12 mouse cellular contexts compared by ENCODE assay signal in genomic region chr4:119970166-119970565, GRCm38 (mm10).
DNase-seq lines count a peak whose midpoint lies in the region; ATAC-seq and TF ChIP-seq lines count a peak whose summit lies in the region.
"Had no signal": no experiment of that assay in that cellular context is flagged by ENCODE, and none has a peak within 500 bp of the region (broad histone marks: within the 10 kb centered on the region; RNA-seq: fewer than 3 reads in every experiment).

No protein-coding gene starts in this region.

- DNase-seq in Muller cell, postnatal 12 days (ENCODE audit: inconsistent ontology term): peak; percentile 52
- peak; percentile 64 for DNase-seq in forebrain, embryonic 14.5 days (ENCODE audit: low spot score)
- peak; percentile 58 for DNase-seq in midbrain, embryonic 14.5 days
- no peak for DNase-seq in heart, adult 18-20 months
- no peak for DNase-seq in stomach, postnatal 0 days (ENCODE audit: low spot score)
- DNase-seq: gastrocnemius, postnatal 10 days; thymus, adult 2 months had no signal

- ATAC-seq in forebrain, embryonic 14.5 days: peak; percentile 63
- peak; percentile 29 for ATAC-seq in hindbrain, embryonic 16.5 days
- ATAC-seq in midbrain, embryonic 14.5 days (ENCODE audit: low FRiP score, low TSS enrichment): 0 out of 2 replicates have a peak, but pooled peaks have one; percentile 14
- ATAC-seq in megakaryocyte progenitor cell, adult 5-6 weeks (replicated peaks; ENCODE audit: poor library complexity): no peak
- no peak for ATAC-seq in intestine, postnatal 0 days
- ATAC-seq in stomach, postnatal 0 days (ENCODE audit: low FRiP score, low TSS enrichment): no peak
- ATAC-seq: CD4-positive, CD25-positive, alpha-beta regulatory T cell, adult 4 months had no signal

- TF ChIP-seq EP300 in stomach, postnatal 0 days (optimal IDR thresholded peaks at IDR 0.05): no peak

- no peak overlapping the region for H3K4me2 ChIP-seq in forebrain, embryonic 14.5 days (ENCODE audit: low read length)
- no peak overlapping the region for H3K4me2 ChIP-seq in hindbrain, embryonic 16.5 days (ENCODE audit: low read length)
- no peak overlapping the region for H3K4me2 ChIP-seq in midbrain, embryonic 14.5 days (ENCODE audit: low read length)
- no peak overlapping the region for H3K4me2 ChIP-seq in intestine, postnatal 0 days (replicated peaks; ENCODE audit: low read depth)
- H3K4me2 ChIP-seq in stomach, postnatal 0 days (replicated peaks; ENCODE audit: low read depth): no peak overlapping the region
- H3K4me2 ChIP-seq: limb, embryonic 13.5 days had no signal

- H3K36me3 ChIP-seq in forebrain, embryonic 14.5 days (ENCODE audit: control insufficient read depth, insufficient read depth, low read length): no peaks in the 10 kb centered on the region
- H3K36me3 ChIP-seq in hindbrain, embryonic 16.5 days (ENCODE audit: control insufficient read depth, insufficient read depth, low read length): no peaks in the 10 kb centered on the region
- no peaks in the 10 kb centered on the region for H3K36me3 ChIP-seq in midbrain, embryonic 14.5 days (ENCODE audit: control insufficient read depth, insufficient read depth, low read length)
- H3K36me3 ChIP-seq in intestine, postnatal 0 days (ENCODE audit: control insufficient read depth, insufficient read depth): no peaks in the 10 kb centered on the region
- no peaks in the 10 kb centered on the region for H3K36me3 ChIP-seq in stomach, postnatal 0 days (ENCODE audit: control insufficient read depth, insufficient read depth, low read length)
- H3K36me3 ChIP-seq: limb, embryonic 13.5 days had no signal

- no peaks in the 10 kb centered on the region for H3K9me3 ChIP-seq in forebrain, embryonic 14.5 days (replicated peaks; ENCODE audit: control insufficient read depth, low read length)
- no peaks in the 10 kb centered on the region for H3K9me3 ChIP-seq in hindbrain, embryonic 16.5 days (ENCODE audit: control insufficient read depth, low read length)
- H3K9me3 ChIP-seq in midbrain, embryonic 14.5 days (ENCODE audit: control insufficient read depth, low read length): no peaks in the 10 kb centered on the region
- H3K9me3 ChIP-seq in intestine, postnatal 0 days (ENCODE audit: control insufficient read depth): no peaks in the 10 kb centered on the region
- H3K9me3 ChIP-seq in stomach, postnatal 0 days (ENCODE audit: control insufficient read depth, low read length): no peaks in the 10 kb centered on the region
- H3K9me3 ChIP-seq: limb, embryonic 13.5 days had no signal

- H3K4me1 ChIP-seq in forebrain, embryonic 14.5 days (ENCODE audit: control insufficient read depth, insufficient read depth, low read length): peaks cover 21% of the 10 kb centered on the region
- H3K4me1 ChIP-seq in hindbrain, embryonic 16.5 days (ENCODE audit: control insufficient read depth, insufficient read depth, low read depth, low read length): peaks cover 25% of the 10 kb centered on the region
- peaks cover 12% of the 10 kb centered on the region for H3K4me1 ChIP-seq in midbrain, embryonic 14.5 days (ENCODE audit: control insufficient read depth, insufficient read depth, low read length)
- H3K4me1 ChIP-seq in intestine, postnatal 0 days (replicated peaks; ENCODE audit: control insufficient read depth, insufficient read depth, low read length): no peaks in the 10 kb centered on the region
- H3K4me1 ChIP-seq in stomach, postnatal 0 days (replicated peaks; ENCODE audit: control insufficient read depth, insufficient read depth): peaks cover 2% of the 10 kb centered on the region; the same call in 1 of the 2 replicates

- peak overlapping the region; percentile 76 for H3K27ac ChIP-seq in forebrain, embryonic 14.5 days (ENCODE audit: low read depth, low read length)
- H3K27ac ChIP-seq in hindbrain, embryonic 16.5 days (ENCODE audit: low read depth, low read length): no peak overlapping the region; the same call in 1 of the 2 replicates
- H3K27ac ChIP-seq in midbrain, embryonic 14.5 days (replicated peaks; ENCODE audit: low read depth, low read length): peak overlapping the region; percentile 45
- H3K27ac ChIP-seq in intestine, postnatal 0 days (ENCODE audit: low read depth, low read length): no peak overlapping the region
- H3K27ac ChIP-seq in stomach, postnatal 0 days (replicated peaks): no peak overlapping the region
- H3K27ac ChIP-seq: limb, embryonic 13.5 days had no signal

- 25% methylated on average over 9 of the region's 9 CpGs for WGBS in forebrain, embryonic 14.5 days
- 27% methylated on average over 9 of the region's 9 CpGs for WGBS in hindbrain, embryonic 16.5 days
- WGBS in midbrain, embryonic 14.5 days: 29% methylated on average over 9 of the region's 9 CpGs
- 61% methylated on average over 9 of the region's 9 CpGs for WGBS in intestine, postnatal 0 days
- WGBS in stomach, postnatal 0 days: 46% methylated on average over 9 of the region's 9 CpGs

- TF ChIP-seq CTCF in intestine, postnatal 0 days (IDR thresholded peaks at IDR 0.05; ENCODE audit: low read depth): no peak
- TF ChIP-seq CTCF in stomach, postnatal 0 days (IDR thresholded peaks at IDR 0.05; ENCODE audit: low read depth): no peak

- H3K27me3 ChIP-seq in forebrain, embryonic 14.5 days (replicated peaks; ENCODE audit: control insufficient read depth, insufficient read depth, low read length): no peaks in the 10 kb centered on the region
- H3K27me3 ChIP-seq in hindbrain, embryonic 16.5 days (replicated peaks; ENCODE audit: control insufficient read depth, insufficient read depth, low read length): no peaks in the 10 kb centered on the region; the same call in 1 of the 2 replicates
- H3K27me3 ChIP-seq in midbrain, embryonic 14.5 days (ENCODE audit: control insufficient read depth, insufficient read depth, low read length): no peaks in the 10 kb centered on the region
- H3K27me3 ChIP-seq in intestine, postnatal 0 days (replicated peaks; ENCODE audit: control insufficient read depth, insufficient read depth, low read length): no peaks in the 10 kb centered on the region
- no peaks in the 10 kb centered on the region; the same call in 1 of the 2 replicates for H3K27me3 ChIP-seq in stomach, postnatal 0 days (ENCODE audit: control insufficient read depth, insufficient read depth, low read length)

- H3K4me3 ChIP-seq in forebrain, embryonic 14.5 days (ENCODE audit: low read depth, low read length): no peak overlapping the region
- H3K4me3 ChIP-seq in hindbrain, embryonic 16.5 days (ENCODE audit: low read length): no peak overlapping the region
- no peak overlapping the region for H3K4me3 ChIP-seq in midbrain, embryonic 14.5 days (replicated peaks; ENCODE audit: low read depth, low read length)
- no peak overlapping the region for H3K4me3 ChIP-seq in intestine, postnatal 0 days (ENCODE audit: low read depth, low read length)
- H3K4me3 ChIP-seq in stomach, postnatal 0 days (ENCODE audit: low read depth, low read length): no peak overlapping the region
- H3K4me3 ChIP-seq: limb, embryonic 13.5 days had no signal

- H3K9ac ChIP-seq in forebrain, embryonic 14.5 days (ENCODE audit: low read length): peak overlapping the region; percentile 35; the same call in 1 of the 2 replicates
- H3K9ac ChIP-seq in hindbrain, embryonic 16.5 days (ENCODE audit: low read depth, low read length): 0 out of 2 replicates have a peak overlapping the region, but pooled peaks have one; percentile 23
- 0 out of 2 replicates have a peak overlapping the region, but pooled peaks have one; percentile 0 for H3K9ac ChIP-seq in midbrain, embryonic 14.5 days (replicated peaks; ENCODE audit: low read length)
- no peak overlapping the region for H3K9ac ChIP-seq in intestine, postnatal 0 days (ENCODE audit: low read depth, low read length)
- no peak overlapping the region for H3K9ac ChIP-seq in stomach, postnatal 0 days (ENCODE audit: low read length)
- H3K9ac ChIP-seq: limb, embryonic 13.5 days had no signal

Comparison
In these comparisons a context has a peak if more than half of its experiments do, and no peak if none do; other contexts are left out.
1. DNase-seq: peak in Muller cell, postnatal 12 days (single experiment), forebrain, embryonic 14.5 days (single experiment) and midbrain, embryonic 14.5 days (single experiment); none in heart, adult 18-20 months (0 of 2) and stomach, postnatal 0 days (single experiment).
2. ATAC-seq: peak in forebrain, embryonic 14.5 days (single experiment), hindbrain, embryonic 16.5 days (single experiment) and midbrain, embryonic 14.5 days (single experiment); none in megakaryocyte progenitor cell, adult 5-6 weeks (single experiment), intestine, postnatal 0 days (single experiment) and stomach, postnatal 0 days (single experiment).
3. H3K27ac ChIP-seq: peak in forebrain, embryonic 14.5 days (single experiment) and midbrain, embryonic 14.5 days (single experiment); none in hindbrain, embryonic 16.5 days (single experiment), intestine, postnatal 0 days (single experiment) and stomach, postnatal 0 days (single experiment).
4. H3K9ac ChIP-seq: peak in forebrain, embryonic 14.5 days (single experiment), hindbrain, embryonic 16.5 days (single experiment) and midbrain, embryonic 14.5 days (single experiment); none in intestine, postnatal 0 days (single experiment) and stomach, postnatal 0 days (single experiment).